Mouse (Mus musculus) bone marrow, adult 2 months (tissue): ENCODE results near the gene Lrrc66.

Source experiments
- CTCF ChIP-seq: fragments of 200-500 bp; IDR thresholded peaks from 2 replicates; pipeline ENCODE4 v1.5.1; 2011; ENCODE audit warnings: low read length, control low read depth; ENCODE audit not compliant: control insufficient read depth, insufficient read depth
- POLR2A ChIP-seq: fragments of 200-500 bp; IDR thresholded peaks from 2 replicates; pipeline ENCODE4 v1.6.1; 2011; ENCODE audit warnings: low read depth, mild to moderate bottlenecking, control low read depth, low read length, borderline replicate concordance; ENCODE audit not compliant: control insufficient read depth

- TF ChIP-seq POLR2A (no peak), CTCF (no peak)
Measured at GRCm38 (mm10) chr5:73630141-73630540, 2.2 kb downstream of the Lrrc66 start.
